Mouse (Mus musculus): Measurements from ENCODE around the gene Spag9. TPM values are rescaled to one million over a fixed set of nuclear protein-coding genes. Genes with fewer than 3 reads are reported as not detected.

The Spag9 gene
- total and polyA plus RNA-seq, 2 experiments, result 9.8 to 52.4 TPM

DNA sequence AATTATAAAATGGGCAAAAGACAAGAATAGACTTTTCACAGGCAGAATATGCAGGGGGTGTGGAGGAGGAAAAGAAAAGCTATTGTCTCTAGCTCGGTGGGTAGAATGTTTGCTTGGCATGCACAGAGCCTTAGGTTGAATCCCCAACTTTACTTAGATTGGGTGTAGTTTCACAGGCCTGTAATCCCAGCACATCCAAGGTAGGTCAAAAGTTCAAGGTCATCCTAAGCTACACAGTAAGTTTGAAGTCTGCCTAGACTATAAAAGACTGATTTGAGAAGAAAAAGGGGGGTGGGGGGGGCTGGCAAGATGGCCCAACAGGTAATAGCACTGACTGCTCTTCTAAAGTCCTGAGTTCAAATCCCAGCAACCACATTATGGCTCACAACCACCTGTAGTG lies 26.1 kb upstream of the Spag9 start:
- Histone ChIP-seq H3K4me1 (ENCODE audit: control insufficient read depth, insufficient read depth, low read length) (peaks cover 4% of the 10 kb centered on the region; the same call in 1 of the 2 replicates), H3K9ac (ENCODE audit: low read depth, low read length) (no peak overlapping the region), H3K36me3 (ENCODE audit: control insufficient read depth, insufficient read depth, low read length) (peaks cover 6% of the 10 kb centered on the region), H3K27ac (replicated peaks; ENCODE audit: insufficient read depth, low read depth, low read length) (no peak overlapping the region), H3K4me3 (ENCODE audit: insufficient read depth, low read depth, low read length) (no peak overlapping the region), H3K79me2 (ENCODE audit: control insufficient read depth, insufficient read depth, low read length) (no peaks in the 10 kb centered on the region), H3K27me3 (ENCODE audit: control insufficient read depth, insufficient read depth, low read length) (no peaks in the 10 kb centered on the region)
- 60% methylated on average over 1 of the region's 1 CpGs for WGBS
- TF ChIP-seq CTCF (IDR thresholded peaks at IDR 0.05; ENCODE audit: low read depth, low read length) (no peak), POLR2A (IDR thresholded peaks at IDR 0.05; ENCODE audit: extremely low read depth, insufficient read depth, low read length) (no peak)
- no peak for DNase-seq (ENCODE audit: extremely low read depth, low read depth, low spot score)

- no peak for TF ChIP-seq CTCF (IDR thresholded peaks at IDR 0.05; ENCODE audit: low read depth, low read length)
- no peak for TF ChIP-seq POLR2A (IDR thresholded peaks at IDR 0.05; ENCODE audit: extremely low read depth, insufficient read depth, low read length)
- H3K27me3 ChIP-seq (ENCODE audit: control insufficient read depth, insufficient read depth, low read length), result no peaks in the 10 kb centered on the region
- H3K79me2 ChIP-seq (ENCODE audit: control insufficient read depth, insufficient read depth, low read length), result no peaks in the 10 kb centered on the region
- no peak for DNase-seq (ENCODE audit: extremely low read depth, low read depth, low spot score)
- H3K9ac ChIP-seq (ENCODE audit: low read depth, low read length), result no peak overlapping the region
- H3K4me1 ChIP-seq (ENCODE audit: control insufficient read depth, insufficient read depth, low read length), result no peaks in the 10 kb centered on the region
- no peaks in the 10 kb centered on the region for H3K36me3 ChIP-seq (ENCODE audit: control insufficient read depth, insufficient read depth, low read length)
- 90% methylated on average over 5 of the region's 5 CpGs for WGBS
- no peak overlapping the region for H3K4me3 ChIP-seq (ENCODE audit: insufficient read depth, low read depth, low read length)
- no peak overlapping the region for H3K27ac ChIP-seq (replicated peaks; ENCODE audit: insufficient read depth, low read depth, low read length)
Observed at GRCm38 (mm10) chr11:93972951-93973350, 22.9 kb upstream of the Spag9 start.

DNA sequence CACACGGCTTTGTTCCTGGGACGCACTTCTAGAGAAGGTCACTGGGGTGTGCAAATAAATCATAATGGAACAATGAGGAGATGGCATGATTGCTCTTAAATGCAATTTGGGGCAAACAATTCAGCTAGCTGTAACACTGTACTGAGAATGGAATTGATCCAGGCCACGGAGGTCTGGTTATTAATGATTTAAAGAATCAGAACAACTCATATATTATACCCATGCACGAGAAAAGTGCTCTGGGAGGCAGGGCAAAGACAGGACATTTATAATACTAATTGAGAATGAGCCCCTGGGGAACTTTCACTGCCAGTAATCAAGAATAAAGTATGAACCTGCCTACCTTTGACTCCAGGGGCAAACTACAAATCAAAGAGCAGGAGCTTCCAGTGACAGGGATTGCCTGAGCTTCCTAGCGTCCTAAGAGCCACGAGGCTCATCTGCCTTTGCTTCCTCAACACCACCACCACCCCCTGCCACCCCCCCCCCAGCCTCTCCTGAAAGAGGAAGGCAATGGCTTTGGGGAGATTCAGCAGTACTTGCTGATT lies 16.3 kb upstream of the Spag9 start:
- WGBS, result 31% methylated on average over 6 of the region's 6 CpGs

GRCm38 (mm10) chr11:93984619-93985018 lies 11.3 kb upstream of the Spag9 start:
- Histone ChIP-seq H3K27me3 (ENCODE audit: control insufficient read depth, insufficient read depth, low read length) (no peaks in the 10 kb centered on the region), H3K36me3 (ENCODE audit: control insufficient read depth, insufficient read depth, low read length) (no peaks in the 10 kb centered on the region), H3K27ac (replicated peaks; ENCODE audit: insufficient read depth, low read depth, low read length) (no peak overlapping the region), H3K9ac (ENCODE audit: low read depth, low read length) (no peak overlapping the region), H3K4me3 (ENCODE audit: insufficient read depth, low read depth, low read length) (no peak overlapping the region), H3K79me2 (ENCODE audit: control insufficient read depth, insufficient read depth, low read length) (no peaks in the 10 kb centered on the region), H3K4me1 (ENCODE audit: control insufficient read depth, insufficient read depth, low read length) (peaks cover 6% of the 10 kb centered on the region; the same call in 1 of the 2 replicates)
- WGBS, result 93% methylated on average over 3 of the region's 3 CpGs
- TF ChIP-seq POLR2A (IDR thresholded peaks at IDR 0.05; ENCODE audit: extremely low read depth, insufficient read depth, low read length) (no peak), CTCF (IDR thresholded peaks at IDR 0.05; ENCODE audit: low read depth, low read length) (no peak)
- no peak for DNase-seq (ENCODE audit: extremely low read depth, low read depth, low spot score)

More for the DNA sequence above, 16.3 kb upstream of the Spag9 start:
- Histone ChIP-seq H3K36me3 (ENCODE audit: control insufficient read depth, insufficient read depth, low read length) (no peaks in the 10 kb centered on the region), H3K27me3 (ENCODE audit: control insufficient read depth, insufficient read depth, low read length) (no peaks in the 10 kb centered on the region), H3K79me2 (ENCODE audit: control insufficient read depth, insufficient read depth, low read length) (no peaks in the 10 kb centered on the region), H3K9ac (ENCODE audit: low read depth, low read length) (no peak overlapping the region), H3K4me3 (ENCODE audit: insufficient read depth, low read depth, low read length) (no peak overlapping the region), H3K27ac (replicated peaks; ENCODE audit: insufficient read depth, low read depth, low read length) (no peak overlapping the region), H3K4me1 (ENCODE audit: control insufficient read depth, insufficient read depth, low read length) (no peaks in the 10 kb centered on the region)
- TF ChIP-seq CTCF (IDR thresholded peaks at IDR 0.05; ENCODE audit: low read depth, low read length) (no peak), POLR2A (IDR thresholded peaks at IDR 0.05; ENCODE audit: extremely low read depth, insufficient read depth, low read length) (no peak)
- DNase-seq (ENCODE audit: extremely low read depth, low read depth, low spot score), result no peak

DNA sequence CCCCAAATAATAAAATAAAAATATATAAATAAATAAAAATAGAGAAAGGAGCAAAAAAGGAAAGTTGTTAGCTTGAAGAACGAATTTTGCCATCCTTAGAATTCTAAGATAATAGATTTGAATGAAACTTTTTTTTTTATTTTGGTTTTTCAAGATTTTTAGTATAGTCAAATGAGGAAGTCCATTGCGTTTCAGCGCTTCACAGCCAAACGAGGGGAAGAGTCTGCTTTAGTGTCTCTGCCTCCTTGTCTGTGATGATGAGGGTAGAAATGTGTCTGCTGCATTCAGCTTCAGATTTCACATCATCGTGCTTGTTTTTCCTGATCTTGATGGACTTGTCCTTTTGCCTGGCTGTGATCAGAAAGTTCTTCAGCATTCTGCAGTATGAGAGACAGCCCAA lies 10.6 kb upstream of the Spag9 start:
- H3K79me2 ChIP-seq (ENCODE audit: control insufficient read depth, insufficient read depth, low read length), result no peaks in the 10 kb centered on the region
- 92% methylated on average over 5 of the region's 5 CpGs for WGBS
- H3K4me1 ChIP-seq (ENCODE audit: control insufficient read depth, insufficient read depth, low read length), result peaks cover 6% of the 10 kb centered on the region; the same call in 1 of the 2 replicates
- H3K27me3 ChIP-seq (ENCODE audit: control insufficient read depth, insufficient read depth, low read length), result no peaks in the 10 kb centered on the region
- DNase-seq (ENCODE audit: extremely low read depth, low read depth, low spot score), result no peak
- no peak overlapping the region for H3K4me3 ChIP-seq (ENCODE audit: insufficient read depth, low read depth, low read length)
- H3K27ac ChIP-seq (replicated peaks; ENCODE audit: insufficient read depth, low read depth, low read length), result no peak overlapping the region
- no peaks in the 10 kb centered on the region for H3K36me3 ChIP-seq (ENCODE audit: control insufficient read depth, insufficient read depth, low read length)
- TF ChIP-seq POLR2A (IDR thresholded peaks at IDR 0.05; ENCODE audit: extremely low read depth, insufficient read depth, low read length) (no peak), CTCF (IDR thresholded peaks at IDR 0.05; ENCODE audit: low read depth, low read length) (no peak)
- H3K9ac ChIP-seq (ENCODE audit: low read depth, low read length), result no peak overlapping the region

DNA sequence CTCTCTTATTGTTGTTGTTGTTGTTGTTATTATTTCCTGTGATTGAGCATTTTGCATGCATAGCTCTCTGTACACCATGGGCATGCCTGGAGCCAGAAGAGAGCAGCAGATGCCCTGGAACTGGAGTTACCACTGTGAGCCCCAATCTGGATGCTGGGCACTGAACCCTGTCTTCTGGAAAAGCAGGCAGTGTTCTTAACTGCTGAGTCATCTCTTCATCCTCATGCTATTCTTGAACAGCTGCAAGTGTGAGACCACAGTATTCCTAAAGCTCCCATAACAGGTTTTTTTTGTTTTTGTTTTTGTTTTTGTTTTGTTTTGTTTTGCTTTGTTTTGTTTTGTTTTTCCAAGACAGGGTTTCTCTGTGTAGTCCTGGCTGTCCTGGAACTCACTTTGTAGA lies 9.6 kb upstream of the Spag9 start:
- H3K36me3 ChIP-seq (ENCODE audit: control insufficient read depth, insufficient read depth, low read length), result no peaks in the 10 kb centered on the region

More for the DNA sequence above, 9.6 kb upstream of the Spag9 start:
- TF ChIP-seq POLR2A (IDR thresholded peaks at IDR 0.05; ENCODE audit: extremely low read depth, insufficient read depth, low read length) (no peak), CTCF (IDR thresholded peaks at IDR 0.05; ENCODE audit: low read depth, low read length) (no peak)
- no peak overlapping the region for H3K4me3 ChIP-seq (ENCODE audit: insufficient read depth, low read depth, low read length)
- H3K27ac ChIP-seq (replicated peaks; ENCODE audit: insufficient read depth, low read depth, low read length), result no peak overlapping the region
- H3K9ac ChIP-seq (ENCODE audit: low read depth, low read length), result no peak overlapping the region
- no peaks in the 10 kb centered on the region for H3K79me2 ChIP-seq (ENCODE audit: control insufficient read depth, insufficient read depth, low read length)
- H3K4me1 ChIP-seq (ENCODE audit: control insufficient read depth, insufficient read depth, low read length), result peaks cover 6% of the 10 kb centered on the region; the same call in 1 of the 2 replicates
- H3K27me3 ChIP-seq (ENCODE audit: control insufficient read depth, insufficient read depth, low read length), result no peaks in the 10 kb centered on the region
- no peak for DNase-seq (ENCODE audit: extremely low read depth, low read depth, low spot score)

Measured in liver, adult 2 months (tissue).